Mouse (Mus musculus) CD8-positive naive resting alpha-beta T cell, adult 2 months (primary cell): ENCODE results near the gene Cdc42bpa.
"Not testable (repeated sequence)": the region's sequence is repeated elsewhere in the genome, so short reads cannot be mapped to it uniquely, and the experiment has no call there.

ENCODE experiments used
- DNase-seq, 2 experiments: peaks; one replicate each; pipeline ENCODE4 v3.0.0; 2022; ENCODE audit warnings: low read depth in 2 of 2, low spot score in 2 of 2

Gene Cdc42bpa

DNA sequence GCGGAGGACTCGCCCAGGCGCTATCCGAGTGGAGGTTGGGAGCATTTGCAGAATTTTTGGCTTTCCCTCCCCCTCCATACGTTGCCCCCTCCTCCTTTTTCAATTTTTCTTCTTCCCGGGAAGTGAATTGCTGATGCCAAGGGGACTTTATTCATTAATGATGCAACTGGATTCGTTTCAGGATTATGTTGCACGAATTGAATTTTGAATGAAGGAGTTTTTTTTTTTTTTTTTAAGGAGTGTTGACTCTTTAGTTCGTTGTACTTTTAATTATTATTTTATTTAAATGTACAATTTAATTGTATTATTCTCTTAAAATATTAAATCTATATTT lies 238 bp downstream of the Cdc42bpa start:
- DNase-seq = no peak

DNA sequence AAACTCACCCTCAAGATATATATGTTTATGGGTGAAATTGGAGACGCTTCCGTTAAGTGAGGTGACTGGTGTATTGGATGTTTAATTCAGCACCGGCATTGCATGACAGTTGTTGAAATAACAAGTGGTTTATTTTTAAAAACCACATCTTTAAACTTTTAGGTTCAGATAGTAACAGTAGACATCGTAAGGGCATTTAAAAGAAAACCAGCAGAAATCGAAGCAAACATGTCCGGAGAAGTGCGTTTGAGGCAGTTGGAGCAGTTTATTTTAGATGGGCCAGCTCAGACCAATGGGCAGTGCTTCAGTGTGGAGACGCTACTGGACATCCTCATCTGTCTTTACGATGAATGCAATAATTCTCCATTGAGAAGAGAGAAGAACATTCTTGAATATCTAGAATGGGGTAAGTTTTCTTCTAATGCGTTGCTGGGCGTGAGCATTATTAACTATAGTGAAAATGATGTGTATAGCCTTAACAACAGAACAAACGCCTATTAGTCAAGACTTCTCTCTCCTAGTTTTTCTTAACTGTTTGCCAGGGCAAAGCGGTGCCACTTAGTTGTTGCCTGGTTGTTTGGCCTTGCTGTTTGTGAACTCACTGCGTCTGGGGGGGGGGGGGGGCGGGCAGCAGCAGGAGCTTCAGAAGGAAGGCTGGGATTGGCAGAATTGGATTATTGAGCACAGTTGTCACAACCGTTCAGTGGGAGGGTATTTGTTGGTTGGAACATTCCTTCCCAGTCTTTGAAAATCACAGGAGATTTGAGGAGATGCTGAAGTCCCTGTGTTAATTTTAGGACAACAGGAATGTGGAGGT lies 818 bp downstream of the Cdc42bpa start:
- DNase-seq = no peak

DNA sequence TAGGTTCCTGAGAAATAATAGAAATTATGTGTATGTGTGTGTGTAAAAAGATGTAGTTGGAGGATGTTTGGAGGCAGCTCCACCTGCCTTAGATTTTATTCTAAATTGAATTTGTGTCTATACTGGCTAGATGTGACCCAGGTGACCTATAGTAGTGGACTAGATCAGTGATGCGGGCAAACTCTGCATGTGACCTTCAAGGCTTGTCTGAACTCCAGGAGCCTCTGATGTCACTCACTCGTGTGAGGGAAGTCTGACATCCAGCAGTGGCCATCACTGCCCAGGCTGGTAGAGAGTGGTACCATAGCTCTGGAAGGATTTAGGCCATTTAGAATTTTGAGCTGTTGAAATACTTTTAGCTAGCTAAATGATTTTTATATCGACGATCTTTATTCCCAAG lies 1.5 kb downstream of the Cdc42bpa start:
- no peak for DNase-seq

DNA sequence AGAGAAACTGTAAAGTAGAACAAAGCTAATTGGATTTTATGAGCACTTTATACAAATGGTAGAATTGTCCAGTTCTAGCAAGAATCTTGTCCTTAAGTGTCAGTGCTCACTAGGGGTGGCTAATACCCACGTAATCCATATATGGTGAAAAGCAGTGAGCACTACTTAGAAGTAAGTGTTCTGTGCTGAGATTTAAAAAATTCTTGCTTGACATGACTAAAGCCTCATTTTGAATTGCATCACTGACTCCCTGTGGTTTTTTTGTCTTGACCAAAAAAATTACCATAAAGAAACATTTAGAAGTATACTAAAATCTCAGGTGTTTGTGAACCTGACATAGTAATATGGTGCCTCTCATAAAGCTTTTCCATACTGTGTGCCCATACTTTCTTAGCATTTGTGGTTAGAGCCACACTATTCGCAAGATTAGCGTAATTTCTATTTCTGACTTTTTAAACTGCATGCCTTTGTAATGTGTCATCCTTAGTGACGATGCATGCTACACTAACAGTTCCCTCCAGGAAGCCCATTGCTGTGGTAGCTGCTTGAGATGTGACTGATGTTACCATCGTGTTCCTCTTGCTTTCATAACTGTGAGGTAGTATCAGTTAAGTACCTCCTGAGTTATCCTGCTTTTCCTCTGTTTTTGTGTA lies 9.6 kb downstream of the Cdc42bpa start:
- no peak for DNase-seq

DNA sequence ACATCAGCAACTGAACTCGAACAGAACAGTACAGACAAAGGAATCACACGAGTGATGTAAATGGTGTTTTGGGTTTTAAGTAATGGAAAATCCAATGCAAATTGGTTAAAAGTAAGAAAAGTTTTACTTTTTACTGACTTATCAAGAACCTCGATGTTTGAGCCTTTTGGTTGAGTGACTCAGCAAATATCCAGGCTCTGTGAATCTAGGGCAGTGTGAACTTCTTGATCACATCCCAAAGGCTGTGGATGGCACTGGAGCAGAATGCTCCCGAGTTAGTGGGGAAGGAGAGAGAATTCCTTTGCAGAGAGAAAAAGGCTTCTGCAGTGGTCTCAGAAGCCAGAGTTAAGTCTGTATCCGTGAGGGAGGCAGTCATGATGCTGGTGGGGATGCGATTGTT lies 14.7 kb downstream of the Cdc42bpa start:
- DNase-seq = no peak

DNA sequence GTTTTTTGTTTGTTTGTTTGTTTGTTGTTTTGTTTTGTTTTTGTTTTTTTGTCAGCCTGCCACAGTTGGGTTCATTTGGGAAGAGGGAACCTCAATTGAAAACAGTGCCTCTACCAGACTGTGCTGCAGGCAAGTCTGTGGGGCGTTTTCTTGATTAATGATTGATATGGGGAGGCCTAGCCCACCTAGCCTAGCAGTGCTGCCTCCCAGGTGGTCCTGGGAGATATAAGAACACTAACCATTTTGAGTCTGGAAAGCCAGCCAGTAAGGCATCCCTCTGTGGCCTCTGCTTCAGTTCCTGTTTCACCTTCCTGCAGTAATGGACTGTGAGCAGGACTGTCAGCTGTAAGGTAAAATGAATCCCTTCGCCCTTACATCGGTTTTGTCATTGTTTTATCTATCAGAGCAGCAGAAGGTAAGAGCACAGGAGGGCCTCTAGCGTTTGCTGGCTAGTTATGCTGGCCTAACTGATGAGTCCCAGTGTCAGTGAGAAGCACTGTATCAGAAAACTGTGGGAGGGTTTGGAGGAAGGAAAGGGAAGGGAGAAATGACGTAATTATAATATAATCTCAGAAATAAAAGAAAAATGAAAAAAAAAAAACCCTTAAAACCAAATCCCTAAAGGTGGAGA lies 15.5 kb downstream of the Cdc42bpa start:
- no peak for DNase-seq

DNA sequence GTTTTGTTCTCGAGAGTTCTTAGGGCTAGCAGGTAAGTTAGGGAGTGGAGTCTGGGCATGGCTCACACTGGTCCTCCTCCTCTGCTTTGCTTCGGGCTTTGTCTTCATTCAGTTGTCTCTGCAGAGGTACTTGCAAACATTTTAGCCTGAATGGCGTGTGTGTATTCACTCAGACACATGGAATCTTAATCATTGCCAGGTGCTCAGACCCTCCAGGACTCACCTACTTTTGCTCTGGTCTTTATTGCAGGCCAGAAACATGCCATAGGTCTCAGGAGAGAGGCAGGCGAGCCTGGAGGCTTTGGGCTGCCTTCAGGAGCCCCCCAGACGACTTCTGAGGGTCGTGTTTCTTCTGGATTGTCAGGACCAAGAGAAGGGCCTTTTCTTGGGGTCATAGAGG lies 17.2 kb downstream of the Cdc42bpa start:
- no peak for DNase-seq

DNA sequence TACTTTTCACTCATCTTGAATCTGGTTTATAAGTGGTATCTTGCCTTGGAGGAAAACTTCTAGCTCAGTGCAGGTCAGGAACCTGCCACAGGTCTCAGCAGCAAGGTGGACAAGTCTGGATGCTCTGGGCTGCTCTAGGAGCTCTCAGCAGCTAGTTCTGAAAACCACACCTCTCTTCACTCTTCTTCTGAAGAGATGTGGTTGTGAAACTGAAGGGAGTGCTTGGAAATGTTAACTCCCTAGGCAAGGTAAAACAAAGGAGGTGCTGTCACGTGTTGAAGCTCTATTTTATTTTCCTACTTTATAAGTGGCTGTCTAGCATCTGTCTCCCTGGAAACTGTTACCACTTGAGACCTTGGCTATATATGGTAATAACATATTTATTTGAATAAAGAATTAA lies 18.5 kb downstream of the Cdc42bpa start:
- no peak for DNase-seq

DNA sequence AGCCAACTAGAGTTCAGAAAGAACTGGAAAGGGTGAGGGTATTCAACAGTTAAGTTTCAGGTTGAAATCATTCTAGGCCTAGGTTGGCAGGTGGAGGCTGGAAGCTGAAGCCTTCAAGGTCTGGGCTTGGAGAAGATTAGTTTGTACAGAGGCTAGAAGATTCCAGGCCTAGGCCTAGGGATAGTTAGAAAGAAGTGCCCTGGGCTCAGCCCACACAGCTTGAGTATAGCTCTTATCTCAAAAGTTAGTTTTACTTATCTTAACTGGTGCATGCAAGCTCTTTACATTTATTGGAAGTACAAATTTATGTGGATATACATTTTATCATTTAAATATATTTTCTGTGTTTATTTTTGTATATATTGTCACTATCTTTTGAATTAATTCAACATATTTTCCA lies 21.4 kb downstream of the Cdc42bpa start:
- DNase-seq = no peak

DNA sequence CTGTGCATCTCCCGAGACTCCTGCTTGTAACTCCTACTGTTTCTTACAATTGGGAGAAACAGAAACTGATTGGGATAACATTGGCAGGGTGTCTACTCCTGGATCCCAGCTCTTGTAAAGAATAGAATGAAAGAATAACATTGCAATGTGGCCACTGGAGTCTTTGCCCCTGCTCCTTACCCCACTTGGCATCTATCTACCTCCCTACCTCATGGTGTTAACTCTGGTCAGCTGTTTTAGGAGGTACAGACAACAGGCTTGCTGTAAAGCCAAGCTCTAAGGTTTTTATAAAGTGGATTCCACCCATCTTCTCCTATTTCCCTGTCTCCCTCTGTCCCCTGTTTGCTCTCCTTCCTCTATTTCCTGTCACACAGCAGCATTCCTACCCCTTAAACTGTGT lies 21.9 kb downstream of the Cdc42bpa start:
- no peak for DNase-seq

DNA sequence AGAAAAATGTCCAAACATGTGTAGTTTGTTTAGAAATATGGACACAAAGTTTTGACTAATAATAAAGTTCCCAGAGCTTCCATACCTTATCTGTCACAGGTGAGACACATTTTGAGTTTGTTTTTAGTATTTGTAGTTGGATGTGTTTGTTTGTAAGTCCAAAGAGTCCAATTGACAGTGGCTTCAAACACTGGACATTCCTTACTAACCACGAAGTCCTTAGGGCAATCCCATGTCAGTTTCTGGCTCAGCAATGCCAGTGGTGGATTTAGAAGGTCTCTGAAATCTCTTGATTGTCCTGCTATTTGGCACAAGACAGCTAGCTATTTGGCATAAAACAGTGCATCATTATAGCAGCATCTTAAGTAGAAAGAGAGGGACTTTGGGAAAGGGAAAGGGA lies 22.7 kb downstream of the Cdc42bpa start:
- DNase-seq = no peak

DNA sequence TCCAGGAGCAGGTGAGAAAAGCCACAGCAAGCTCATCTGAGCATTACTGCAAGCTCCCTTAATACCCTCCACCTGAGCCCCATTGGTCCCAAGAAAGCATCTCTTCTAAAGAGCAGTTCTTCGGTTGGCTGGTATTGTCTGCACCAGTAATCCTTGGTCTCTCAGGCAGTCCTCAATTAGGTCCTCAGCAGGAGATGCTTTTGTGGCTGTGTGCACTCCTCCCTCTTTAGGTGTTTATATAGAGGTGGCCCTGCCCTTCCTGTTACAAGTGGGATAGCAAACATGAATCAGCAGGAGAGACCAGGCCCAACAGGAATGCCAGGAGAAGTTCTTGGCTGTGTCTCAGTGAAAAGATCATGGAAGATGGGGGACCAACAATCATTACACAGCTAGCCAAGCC lies 23.9 kb downstream of the Cdc42bpa start:
- no peak for DNase-seq

DNA sequence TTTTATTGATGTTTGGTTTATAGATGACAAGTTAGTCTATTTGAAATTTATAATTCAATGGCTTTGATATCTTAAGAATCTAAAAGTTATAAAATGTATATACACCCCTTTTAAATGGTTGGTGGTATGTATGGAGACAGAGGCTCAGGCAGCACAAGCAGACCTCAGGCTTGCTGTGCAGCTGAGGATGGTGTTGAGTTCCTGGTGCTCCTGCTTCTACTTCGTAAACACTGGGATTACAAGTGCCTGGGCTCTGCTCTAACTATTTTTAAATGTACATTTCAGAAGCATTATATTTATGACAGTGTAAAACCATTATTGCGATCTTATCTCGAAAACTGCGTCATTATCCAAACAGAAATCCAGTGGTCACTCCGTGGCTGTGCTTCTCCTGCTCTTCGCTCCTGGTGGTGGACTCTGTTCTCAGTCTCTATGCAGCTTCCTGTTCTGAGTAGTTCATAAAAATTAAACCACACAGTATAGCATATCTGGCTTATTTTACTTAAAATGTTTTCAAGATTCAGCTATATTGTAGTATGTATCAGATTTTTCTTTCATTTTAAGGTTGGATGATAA lies 31.5 kb downstream of the Cdc42bpa start:
- DNase-seq = no peak

DNA sequence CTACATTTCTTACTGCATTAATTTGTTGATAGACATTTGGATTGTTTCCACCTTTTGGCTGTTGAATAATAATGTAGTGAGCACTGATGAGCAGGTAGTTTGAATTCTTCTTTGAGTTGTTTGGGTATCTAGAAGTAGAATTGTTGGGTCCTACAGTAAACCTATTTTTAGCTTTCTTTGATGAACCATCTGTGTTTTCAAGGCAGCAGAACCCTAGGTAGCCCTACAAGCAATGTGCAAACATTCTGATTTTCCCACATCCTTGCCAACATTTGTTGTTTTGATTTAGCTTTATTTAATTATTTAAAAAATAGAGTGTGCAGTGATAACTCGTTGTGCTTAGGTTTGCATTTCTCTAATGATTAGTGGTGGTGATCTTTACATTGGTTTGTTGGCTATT lies 32.0 kb downstream of the Cdc42bpa start:
- no peak for DNase-seq

DNA sequence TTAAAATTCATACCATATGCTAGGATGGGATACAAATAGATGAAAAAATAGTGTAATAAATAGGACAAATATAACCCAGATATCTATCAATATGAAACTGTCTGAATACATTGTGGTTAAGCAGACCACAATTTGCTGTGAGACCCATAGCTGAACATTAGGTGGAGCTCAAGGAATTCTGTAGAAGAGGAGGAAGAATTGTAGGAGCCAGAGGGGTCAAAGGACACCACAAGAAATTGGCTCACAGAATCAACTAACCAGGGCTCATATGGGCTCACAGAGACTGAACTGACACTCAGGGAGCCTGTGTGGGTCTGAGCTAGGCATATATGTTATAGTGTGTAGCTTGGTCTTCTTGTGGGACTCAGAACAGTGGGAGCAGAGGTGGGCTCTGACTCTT lies 47.8 kb downstream of the Cdc42bpa start:
- no peak for DNase-seq

DNA sequence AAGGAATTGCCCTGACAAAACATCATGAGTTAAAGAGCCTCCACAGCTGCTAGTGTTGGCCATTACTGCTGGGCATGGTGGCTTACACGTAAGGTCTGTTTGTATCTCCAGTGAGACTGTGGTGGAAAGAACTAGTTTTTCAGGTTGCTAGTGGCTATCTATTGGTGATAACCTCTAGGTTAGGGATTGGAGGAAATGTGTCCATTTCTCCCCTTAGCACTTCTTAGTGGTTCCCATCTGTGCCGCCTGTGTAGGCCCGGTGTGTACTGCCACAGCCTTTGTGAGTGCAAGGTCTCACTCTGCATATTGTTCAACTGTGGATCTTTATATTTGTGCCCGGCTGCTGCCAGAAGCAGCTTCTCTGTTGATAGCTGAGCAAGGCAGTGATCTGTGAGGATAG lies 53.2 kb downstream of the Cdc42bpa start:
- no peak for DNase-seq

DNA sequence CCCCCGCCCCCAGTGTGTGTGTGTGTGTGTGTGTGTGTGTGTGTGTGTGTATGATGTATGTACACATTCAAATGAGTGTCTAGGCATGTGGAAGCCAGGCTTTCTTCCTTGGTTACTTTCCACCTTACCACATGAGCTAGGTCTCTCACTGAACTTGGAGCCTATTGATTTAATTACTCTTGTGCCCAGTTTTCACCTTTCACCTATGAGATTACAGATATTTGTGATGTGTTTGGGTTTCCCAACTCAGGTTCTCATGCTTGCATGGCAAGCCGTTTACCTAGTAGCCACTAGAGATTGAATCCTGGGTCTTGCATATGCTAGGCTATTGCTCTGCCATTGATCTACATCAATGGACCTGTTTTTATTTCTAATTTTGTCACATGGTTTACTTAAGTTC lies 57.9 kb downstream of the Cdc42bpa start:
- DNase-seq = no peak

DNA sequence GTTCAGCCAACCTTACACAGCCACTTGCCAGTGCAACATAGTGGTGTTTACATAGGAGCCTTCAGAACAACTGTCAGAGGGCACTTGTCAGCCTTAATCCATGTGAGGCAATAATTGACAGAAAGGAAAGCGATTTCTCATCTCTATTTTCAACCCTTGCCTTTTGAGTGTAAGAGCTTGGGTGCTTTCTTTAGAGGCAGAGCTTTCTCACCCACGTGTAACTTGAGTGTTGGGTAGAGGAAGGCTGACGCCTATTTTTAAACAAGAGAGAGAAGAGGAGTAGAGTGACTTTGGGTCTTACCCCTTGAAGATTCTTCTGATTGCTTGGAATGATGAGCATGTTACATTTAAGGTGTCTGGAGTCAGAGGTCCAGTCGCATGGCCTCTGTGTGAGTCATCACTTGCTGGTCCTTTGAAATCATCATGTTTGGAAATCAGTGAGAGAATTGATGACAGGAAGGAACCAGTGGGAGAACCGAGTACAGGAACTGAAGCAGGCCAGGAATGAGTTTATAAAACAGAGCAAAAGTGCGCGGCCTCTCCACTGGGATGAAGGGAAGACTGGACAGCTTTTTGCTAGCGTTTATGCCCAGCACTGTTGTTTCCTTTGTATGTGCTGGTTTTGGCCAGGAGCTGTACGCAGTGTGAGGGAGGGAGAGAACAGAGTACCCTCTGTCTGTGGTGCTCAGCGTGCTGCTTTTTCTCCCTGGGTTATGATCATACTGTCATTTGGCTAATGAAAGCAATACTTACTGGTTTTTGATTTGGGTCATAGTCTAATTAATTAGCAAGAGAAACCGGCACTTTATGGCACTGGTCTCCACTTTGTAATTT lies 61.4 kb downstream of the Cdc42bpa start:
- no peak for DNase-seq

DNA sequence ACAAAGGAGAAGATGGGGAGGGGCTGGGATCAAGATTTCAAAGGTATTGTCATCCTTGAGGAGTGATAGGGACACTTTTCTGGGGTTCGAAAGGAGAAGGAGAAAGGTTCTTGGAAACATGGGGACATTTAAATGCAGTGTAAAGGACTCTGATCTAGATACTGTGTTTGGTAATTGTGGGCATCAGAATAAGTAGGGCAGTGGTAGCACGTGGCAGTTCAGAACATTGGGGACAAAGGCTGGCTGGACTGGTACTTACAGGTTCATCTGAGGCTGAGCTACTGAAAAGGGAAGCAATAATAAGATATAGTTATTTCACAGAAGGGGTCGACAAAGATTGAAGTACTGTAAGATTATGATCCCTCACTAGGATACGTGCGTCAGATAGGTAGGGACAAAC lies 63.2 kb downstream of the Cdc42bpa start:
- DNase-seq = no peak

DNA sequence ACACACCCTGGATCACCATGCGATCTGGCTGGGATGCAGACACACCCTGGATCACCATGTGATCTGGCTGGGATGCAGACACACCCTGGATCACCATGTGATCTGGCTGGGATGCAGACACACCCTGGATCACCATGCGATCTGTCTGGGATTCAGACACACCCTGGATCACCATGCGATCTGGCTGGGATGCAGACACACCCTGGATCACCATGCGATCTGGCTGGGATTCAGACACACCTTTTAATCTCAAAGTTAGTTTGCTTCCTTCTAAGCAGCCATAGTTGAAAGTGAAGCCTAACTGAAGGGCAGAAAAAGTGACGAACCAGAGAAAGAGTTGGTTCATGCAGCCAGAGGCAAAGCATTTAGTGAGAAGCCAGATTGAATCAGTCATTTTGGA lies 69.6 kb downstream of the Cdc42bpa start:
- DNase-seq = not testable (repeated sequence)

DNA sequence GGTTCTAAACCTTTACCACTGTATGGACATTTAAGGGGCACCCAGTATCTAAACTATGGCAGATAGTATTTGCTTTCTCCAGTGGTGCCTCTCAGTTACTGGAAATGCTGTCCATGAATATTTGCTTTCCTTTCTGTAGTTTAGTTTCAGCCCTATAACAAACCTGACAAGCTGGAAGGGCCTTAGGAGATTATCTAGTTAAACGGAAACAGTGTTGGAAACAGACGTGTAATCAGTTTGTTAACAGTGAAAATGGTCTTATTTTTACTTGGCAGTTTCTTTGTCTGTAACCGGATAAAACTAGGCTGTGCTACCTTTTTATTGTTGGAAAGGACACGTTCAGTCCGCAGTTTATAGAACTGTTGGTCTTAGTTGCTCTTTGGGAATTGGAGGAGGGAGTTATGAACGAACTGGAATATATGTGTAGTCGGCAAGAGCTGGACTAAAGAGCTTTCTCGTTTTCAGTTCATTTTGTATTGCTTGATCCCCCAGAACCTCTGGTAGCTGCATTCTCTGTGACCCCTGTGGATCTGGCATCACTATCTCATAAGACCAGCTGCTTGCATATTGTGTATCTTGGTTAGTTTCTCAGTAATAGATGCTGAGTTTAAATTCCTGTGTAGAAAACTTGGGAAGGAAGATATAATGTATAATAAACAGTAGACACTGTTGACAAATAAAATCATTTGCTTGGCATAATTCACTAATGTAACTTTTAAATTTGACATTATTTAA lies 70.5 kb downstream of the Cdc42bpa start:
- no peak for DNase-seq
